Mouse (Mus musculus) frontal cortex, postnatal 25 days (tissue): ENCODE results near the gene Megf11.

Experiments
- DNase-seq, 2 experiments: peaks; one replicate each; pipeline ENCODE4 v3.0.0; 2022; ENCODE audit warnings: low spot score in 2 of 2

The Megf11 gene

DNA sequence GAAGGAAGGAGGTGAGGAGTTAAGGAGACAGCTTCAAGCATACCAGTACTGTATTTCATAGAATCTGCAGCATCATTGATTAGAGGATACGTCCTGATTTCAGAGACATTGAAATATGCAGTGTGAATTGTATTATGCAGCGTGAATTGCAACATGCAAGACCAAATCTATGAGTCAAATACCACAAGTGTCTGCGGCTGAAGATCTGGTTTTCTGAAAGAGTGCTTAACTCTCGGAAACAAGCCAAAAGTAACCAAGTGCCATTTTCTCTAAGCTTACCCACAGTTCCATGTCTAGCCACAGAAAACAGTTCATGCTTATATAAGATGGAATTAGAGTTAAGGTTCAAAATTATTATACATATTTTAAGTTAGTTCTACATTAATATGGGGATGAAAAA lies 362.3 kb downstream of the Megf11 start:
- no peak for DNase-seq

GRCm38 (mm10) chr9:64749314-64749713 lies 363.9 kb downstream of the Megf11 start:
- DNase-seq, result no peak

GRCm38 (mm10) chr9:64752575-64752974 lies 367.1 kb downstream of the Megf11 start:
- DNase-seq, result no peak

DNA sequence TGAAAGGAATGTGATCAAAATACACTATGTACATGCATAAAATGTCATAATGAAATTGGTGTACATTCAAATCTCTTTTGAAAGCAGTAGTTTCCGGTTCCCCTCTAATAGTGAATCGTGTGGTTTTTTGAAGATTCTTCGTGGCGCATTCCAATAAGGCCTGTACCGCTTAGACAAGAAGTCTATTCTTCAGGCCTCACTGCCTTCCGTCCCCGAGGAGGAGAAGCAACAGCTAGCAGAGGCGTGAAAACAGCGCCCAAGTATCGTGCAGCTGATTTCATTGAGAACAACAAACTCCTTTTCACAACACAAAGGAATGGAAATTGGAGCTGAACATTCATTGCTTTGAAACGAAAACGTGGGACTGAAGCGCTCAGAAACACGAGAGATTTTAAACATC lies 372.6 kb downstream of the Megf11 start:
- no peak for DNase-seq
